Mouse (Mus musculus) retina, postnatal 7 days (tissue): ENCODE measurements around the gene Gm17359.

Source experiments
- DNase-seq: peaks from one replicate; pipeline ENCODE4 v3.0.0-alpha.2; 2012; ENCODE audit warnings: low read depth, low spot score

Gene Gm17359

DNA sequence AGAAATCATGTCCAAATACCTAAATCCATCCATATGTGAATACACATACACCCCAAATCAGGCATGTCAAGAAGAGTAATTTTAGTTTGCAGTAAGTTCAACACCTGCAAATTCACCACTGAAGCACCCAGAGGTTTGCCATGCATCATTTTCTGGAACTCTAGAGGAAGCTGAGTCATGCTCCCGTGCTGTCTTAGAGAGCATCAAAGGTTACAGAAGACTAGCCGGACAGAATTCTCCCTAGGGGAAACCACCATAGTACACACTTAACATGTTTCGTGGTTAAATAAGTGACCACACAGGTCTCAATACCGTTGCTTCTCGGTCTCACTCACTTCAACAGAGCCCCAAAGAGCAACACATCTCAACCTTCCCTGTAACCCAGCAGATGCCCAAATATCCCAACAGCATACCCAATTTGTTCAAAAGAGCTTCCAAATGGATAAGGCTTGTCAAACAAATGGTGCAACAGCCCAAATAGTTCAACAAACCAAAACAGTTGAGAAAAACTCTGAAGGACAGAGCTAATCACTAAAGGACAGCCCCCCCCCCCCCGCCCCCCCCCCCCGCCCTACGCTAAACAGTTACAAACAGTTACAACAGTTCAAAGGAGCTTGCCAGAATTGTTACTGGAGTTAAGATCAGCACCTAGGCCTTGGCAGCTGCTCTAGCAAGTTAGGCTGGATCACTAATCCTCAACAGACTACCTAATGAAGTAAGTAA lies at the start of gene Gm17359:
Gene Gm17359 (plus strand): TSS at position 618 of the 723 bp plus-strand sequence.
- DNase-seq: no peak

DNA sequence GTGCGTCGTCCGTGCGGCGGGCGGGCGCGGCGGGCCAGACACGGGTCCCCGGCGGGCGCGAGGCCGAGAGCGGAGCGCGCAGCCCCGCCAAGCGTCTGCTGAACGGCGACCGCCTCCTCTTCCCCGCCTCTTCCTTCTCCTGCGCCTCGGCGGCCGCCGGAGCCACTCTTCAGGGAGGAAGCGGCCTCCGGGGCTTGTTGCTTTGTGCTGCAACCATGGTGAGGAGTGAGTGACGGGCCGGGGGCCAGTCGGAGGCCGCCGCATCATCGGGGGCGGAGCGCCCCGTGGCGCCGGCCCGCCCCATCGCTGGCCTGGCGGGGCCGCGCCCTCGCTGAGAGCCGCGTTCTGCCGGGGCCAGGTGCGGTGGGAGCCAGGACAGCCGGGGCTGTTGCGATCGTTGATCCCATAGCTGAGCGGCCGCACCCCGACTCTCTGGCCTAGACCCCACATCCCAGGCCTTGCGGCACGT lies 49.3 kb upstream of the Gm17359 start:
- DNase-seq: peak; percentile 77

DNA sequence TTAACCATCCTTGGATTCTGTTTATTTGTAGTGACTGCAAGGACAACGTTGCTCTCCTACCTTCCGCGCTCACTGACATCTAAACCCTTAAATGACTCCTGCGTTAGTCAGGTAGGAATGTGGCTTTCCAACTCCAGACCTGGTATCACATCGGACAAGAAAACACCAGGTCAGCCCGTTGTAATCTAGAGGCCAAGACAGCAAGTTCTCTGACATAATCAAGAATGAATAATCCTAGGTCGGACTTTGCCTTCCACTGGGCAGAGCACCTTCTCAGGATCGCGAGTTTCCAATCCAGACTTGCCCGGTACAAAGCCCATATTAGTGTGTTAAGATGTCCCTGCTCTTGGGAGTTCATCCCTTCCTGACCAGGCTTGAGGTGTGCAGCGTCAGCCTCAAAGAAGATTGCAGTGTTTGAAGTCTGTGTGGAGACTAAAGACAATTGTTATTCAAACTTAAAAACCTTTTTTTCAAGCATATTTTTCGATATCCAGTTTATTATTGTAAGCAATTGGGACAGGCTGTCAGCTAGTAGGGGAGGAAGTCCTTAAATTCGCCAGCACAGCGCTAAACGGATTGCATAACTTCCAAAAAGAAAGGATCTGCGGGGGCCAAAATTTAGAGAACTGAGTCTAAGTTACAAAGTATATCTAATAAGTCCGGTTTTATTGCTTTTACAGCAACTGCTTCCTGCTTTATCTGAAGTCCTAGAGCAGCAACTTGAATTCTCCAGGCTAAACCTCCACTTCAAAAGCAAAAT lies 48.6 kb upstream of the Gm17359 start:
- no peak for DNase-seq

DNA sequence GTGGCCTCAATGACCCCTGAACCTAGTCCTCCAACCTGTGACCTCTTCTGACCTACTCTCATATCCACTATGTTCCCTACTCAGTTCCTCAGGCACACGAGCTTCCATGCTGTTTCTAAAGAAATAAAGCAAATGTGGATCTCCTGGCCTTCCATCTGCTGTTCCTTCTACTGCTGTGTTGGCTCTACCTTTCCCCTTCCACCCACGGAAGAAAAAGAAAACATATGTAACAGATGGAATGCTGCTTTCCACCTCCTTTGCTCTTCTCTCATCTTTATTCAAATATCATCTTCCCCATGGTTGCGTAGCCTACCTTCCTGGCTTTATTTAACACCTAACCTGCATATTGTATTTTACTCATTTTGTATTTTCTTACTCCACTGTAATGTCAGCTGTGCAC lies 47.4 kb upstream of the Gm17359 start:
- DNase-seq: no peak

DNA sequence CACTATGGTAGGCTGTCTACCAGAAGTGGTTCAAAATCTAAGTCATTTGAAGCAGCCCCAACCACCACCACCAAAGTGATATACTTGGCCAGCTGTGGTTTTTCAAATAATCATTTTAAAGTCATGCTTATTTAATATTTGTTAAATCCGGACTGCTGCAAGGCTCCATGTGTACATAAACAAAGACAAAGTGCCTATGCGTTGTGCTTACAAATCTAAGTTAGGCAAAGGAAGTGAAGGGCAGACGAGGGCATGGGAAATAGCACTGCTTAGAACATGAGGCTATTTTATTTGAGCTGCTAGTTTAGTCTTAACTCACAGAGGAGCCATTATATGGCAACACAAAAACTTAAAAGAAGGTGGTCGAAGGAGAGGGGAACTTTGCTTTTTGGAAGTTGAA lies 43.4 kb upstream of the Gm17359 start:
- DNase-seq: no peak

DNA sequence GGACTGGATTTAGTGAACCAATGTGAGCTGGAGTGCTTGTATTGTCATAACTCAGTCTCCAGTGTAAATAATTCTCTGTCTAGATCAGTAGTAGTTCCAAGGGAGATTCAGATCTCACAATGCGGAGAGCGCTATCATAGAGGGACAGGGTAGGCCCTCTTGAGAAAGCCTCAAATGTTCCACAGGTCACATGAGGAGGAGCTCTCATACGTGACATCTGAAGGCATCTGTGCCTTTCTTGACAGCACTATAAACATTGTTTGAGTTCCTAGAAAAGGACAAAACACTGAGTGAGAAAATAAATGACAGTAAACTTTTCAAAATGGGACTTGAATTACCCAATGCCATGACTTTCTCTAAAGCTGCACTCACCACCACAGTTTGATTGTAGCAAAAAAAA lies 41.8 kb upstream of the Gm17359 start:
- DNase-seq: no peak

DNA sequence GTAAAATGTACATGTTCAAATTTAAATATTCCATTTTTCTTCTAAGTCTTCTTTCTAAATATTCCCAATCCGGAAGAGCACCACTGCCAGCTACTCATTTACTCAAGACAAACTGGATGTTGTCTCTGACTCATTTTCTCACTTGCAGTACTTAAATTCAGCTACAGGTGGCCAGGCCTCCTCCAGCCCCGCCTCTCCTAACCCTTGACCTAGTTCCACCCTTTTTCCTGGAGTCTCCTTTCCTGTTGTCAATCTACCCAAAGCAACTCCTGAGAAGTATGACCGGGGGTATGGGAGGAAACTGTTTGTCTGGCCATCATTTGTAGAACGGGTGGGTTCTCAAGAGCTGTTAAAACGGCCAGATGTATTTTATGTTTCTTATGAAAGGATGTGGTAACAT lies 40.4 kb upstream of the Gm17359 start:
- DNase-seq: no peak

DNA sequence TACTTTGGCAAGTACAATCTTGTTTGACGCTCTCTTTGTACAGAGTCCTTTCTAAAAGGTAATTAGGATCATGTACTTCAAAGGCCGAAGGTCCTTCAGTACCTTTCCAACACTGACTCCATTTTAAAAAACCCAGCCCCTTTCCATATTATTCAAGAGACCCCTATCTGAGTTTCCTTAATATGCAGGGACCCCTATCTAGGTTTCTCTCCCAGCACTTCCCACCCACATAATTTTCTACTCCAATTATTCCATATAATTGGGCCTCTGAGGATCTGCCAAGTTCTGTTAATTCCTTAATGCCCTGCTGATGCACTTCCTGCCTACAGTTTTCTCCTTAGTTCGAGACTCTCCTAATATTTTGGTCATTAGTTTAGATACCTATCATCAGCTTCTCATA lies 39.9 kb upstream of the Gm17359 start:
- no peak for DNase-seq

DNA sequence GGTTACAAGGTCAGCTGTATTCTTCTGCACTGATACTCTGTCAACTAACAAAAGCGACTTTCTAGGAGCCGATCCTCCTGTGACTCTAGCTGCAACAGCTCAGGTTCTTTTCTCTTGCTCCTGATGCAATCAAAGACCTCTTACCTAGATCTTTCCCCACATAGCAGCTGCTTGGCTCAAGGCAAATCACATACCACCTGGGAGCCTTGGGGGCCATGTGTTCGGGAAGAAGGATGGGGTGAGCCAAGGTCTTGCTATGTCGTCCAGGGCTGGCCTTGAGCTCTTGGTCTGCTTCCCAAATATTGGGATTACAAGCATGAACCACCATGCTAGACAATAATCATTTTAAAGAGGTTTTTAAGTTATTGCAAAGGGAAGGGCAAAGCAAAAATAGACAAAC lies 39.2 kb upstream of the Gm17359 start:
- no peak for DNase-seq

DNA sequence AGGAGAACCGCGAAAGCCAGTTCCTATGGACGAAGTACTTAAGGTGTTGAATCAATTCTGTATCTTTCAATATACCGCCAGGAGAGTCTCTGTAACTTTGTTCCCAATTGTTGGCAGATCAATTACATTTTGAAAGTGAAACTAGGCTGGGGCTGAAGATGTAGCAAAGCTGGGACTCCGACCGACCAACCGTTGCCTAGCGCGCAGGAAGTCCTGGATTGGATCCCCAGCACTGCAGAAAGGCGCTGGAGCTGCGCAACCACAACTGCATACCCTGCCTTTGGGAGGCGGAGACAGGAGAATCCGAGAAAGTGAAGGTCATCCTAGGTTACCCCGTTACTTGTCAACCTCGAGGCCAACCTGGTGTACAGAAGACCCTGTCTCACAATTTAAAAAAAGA lies 37.1 kb upstream of the Gm17359 start:
- DNase-seq: no peak

DNA sequence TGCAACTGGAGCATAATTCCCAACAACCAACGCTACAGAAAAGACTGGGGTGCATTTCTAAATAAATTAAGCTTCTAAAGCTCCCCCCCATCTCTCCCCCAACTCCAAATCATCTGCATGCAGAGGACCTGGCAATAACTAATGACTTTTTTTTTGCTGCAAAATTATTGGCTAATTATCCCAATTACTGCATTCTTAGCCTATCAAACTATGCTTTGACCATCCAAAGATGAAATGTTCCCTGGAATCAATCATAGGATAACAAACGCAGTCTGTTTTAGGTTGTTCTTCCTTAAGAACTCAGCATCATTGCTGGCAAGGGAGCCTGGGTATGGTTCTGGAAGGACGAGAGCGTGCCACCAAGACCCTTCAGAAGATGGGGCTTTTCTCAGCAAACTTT lies 27.9 kb upstream of the Gm17359 start:
- no peak for DNase-seq

DNA sequence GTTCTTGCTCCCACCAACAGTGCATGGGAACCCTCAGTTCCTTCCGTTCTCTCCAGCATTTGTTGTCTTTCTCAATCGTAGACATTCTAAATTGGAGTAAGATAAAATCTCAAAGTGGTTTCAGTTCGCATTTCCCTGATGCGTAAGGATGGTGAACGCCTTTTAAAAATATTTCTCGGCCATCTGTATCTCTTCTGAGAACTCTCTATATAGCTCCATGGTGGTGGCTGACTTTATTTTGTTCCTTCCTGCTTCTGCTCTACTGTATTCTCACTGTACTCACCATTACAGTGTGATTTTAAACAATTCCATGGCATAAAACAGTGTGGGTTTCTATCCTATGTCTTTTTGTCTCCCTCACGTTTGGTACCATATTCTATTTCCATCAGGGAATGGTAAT lies 26.3 kb upstream of the Gm17359 start:
- no peak for DNase-seq

DNA sequence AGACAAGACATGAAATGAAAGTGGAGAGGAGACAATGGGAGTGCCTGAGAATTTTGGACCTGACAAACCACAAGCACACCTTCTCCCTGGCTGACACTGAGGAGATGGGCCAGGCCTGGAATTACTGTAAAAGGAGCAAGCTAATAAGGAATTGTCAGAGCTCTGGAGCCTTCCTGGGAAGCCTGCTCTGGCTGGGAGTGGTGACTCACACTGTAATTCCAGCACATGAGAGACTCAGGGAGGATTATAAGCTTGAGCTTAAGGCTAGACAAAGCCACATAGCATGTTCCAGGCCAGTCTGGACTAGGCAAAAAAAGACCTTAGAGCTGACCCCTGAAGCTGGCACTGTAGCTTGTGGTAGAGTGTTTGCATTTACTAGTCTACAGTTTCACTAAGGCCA lies 24.6 kb upstream of the Gm17359 start:
- DNase-seq: no peak

DNA sequence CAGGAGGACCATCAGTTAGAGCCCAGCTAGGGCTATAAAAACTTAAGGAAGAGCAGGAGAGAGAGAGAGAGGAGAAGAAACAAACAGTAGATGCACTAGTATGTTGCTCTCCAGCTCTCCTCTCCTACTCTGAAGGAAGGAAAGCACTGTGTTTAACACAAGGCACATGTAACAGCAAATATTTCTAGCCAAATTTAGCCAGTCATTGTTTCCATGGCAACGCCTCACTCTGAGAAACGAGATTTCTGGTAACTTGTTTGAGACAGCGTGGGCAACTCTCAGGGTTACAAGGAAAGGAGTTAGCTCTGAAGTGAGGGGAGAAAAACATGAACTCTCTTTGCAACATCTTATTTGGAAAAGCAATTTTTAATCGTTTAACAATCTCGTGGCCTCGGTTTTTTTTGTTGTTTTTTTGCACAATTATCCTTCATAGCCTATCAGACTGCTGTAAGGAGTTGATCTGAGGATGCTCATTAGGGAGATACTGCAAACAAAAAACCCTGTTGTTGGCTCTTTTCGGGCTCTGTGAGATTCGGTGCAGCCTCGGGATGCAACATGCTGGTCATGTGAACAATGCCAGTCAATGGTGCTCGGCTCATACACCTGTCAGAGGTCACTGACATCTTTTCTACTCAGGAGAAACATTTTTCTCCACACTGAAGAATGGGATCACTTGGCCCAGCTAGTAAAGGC lies 22.3 kb upstream of the Gm17359 start:
- DNase-seq: no peak

DNA sequence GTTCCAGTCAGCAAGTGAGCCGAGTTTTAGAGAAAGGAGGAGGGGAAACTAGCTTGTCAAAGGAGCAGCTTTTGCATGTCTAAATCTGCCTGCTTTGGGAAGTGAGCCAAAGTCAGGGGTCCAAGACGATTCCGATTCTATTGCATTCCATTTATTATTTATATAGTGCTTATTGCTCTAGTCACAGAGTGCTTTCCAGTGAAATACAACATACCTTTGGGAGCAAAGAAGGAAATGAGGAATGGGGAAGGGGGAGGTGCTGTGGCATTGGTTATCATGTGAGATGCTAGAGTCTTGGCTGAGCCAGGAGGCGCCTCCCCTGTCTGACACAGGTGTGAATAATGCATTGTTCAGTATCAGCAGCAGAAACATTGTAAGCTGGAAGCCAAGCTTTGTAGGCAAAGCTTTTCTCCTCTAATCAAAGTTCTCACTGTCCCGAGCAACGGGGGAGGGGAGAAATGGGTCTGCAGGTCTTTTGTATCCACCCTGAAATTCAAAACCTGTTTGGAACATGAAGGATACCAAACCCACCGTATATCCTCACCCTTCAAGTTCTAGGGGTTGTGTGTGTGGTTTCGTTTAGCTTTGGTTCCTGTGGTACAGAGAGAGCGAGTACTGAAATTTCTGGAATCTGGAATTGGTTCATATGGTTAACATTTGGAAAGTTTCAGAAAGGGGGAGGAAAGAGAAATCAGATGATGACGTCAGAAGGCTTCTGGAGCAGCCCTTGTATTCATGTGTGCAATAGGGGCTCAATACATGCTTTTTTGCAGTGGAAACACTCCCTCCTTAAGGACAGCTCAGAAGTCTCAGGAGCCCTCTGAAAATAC lies 11.5 kb upstream of the Gm17359 start:
- DNase-seq: no peak

DNA sequence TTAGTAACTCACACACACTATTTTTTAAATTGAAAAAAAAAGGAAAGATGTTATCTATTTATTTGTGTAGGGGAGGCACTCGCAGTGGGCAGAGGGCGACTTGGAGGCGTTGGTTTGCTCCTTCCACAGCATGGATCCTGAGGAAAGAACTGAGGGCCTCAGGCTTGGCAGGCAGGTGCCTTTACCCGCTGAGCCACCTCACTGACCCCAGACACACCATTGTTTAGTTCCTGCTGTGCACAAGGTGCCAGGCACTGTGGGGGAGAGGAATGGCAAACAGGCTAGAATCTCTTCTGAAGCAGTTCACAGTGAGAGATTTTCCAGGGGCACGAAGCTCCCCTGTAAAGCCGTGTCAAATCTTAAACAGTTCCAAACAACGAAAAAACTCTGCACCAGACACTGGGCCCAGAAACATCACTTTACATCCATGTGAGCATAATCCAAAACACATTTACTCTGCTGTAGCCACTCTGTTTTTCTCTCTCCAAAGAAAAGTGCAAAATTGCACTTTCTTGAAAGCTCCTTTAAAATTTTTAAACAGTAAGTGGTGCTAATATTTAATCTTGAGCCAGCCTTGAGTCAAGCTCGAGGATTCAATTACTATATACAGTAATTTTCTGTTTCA lies 6.7 kb upstream of the Gm17359 start:
- no peak for DNase-seq

DNA sequence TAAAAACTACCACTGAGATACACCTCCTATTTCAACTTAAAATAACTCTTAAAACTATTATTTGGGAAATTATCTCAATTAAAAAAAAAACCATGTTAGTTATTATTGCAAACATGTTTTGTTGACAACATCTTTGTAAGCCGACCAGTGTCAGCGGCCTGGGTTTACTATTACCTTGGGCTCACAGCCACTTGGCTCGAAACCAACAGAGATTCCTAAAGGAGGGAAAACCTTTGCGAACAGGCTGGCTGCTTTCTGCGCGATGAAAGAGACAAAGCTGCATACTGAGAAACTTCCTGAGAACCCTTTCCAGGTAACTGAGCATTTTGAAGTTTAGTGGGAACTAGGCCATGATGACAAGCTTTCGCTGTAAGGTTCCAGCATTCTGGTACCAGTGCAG lies 3.4 kb upstream of the Gm17359 start:
- DNase-seq: no peak

DNA sequence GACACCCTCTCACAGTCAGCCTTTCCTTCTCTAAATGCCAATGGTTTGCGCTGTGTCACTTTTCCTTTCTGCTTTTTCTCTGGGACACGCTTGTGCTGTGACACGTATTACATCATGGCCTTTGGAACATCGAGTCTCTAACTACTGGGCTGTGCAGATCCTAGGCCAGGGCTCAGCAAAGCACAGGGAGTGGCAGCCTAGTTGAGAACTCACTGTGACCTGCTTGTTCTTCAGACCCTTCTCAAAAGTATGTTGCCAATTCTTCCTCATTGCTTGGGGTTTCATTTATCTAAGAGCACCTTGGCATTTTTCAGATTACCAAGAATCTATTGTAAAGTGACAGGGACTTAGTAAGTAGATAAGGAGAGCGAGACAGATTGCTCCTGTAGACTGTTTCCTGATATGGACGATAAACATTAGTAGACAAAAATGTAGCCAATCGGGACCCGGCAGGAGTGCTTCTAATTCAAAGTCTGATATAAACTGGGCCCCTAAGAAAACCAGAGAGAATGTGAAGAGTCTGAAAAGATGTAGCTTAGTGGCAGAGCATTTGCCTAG lies 2.7 kb upstream of the Gm17359 start:
- DNase-seq: no peak

DNA sequence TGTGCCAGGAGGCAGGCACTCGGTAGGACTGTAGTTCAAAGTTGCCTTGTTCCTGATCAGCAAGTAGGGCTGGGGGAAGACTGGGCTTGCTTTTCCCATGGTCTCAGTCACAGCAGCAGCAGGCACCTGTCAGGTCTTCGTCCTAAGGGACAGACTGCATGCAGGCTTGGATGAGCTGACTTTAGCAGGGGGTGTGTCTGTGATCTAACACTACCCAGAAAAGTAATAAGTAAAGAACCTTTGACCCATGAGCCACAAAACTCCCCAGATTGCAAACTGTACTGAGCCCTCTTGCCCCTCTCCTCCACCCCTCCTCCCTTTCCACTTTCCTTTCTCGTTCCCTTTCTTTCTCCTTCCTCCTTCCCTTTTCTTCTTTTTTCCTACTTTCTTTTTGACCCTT lies 4.3 kb downstream of the Gm17359 start:
- DNase-seq: no peak

DNA sequence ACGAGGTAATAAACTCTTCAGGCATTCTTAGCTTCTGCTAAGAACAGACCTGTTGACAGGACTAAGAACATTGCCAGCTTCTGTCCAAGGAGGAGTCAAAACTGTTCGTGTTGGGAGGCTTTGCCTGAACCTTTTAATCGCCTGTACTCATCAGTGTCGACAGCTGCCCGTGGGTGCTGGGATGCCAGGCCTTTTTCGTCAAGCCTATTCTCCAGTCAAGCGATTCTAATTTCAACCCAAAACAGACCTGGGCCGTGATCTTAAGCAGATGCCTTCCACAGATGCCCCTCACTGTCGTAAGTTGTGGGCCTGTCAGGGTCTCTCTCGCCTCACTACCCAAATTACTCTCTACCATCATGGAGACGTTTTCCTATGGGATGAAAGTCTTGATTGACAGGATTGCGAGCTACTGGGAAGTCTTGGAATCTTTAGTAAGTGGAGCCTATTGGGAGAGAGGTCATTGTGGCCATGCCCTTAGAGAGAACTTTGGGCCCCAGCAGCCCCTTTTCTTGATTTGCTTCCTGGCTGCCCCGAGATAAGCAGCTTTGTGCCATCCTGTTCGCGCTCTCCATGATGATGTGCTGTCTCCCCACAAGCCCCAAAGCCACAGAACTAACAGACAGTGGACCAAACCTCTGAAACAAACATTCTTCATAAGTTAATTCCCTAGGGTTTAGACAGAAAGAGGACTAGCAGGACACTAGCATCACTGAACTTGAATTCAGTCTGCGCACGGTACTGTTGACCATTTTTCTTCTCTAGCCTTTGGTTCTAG lies 6.7 kb downstream of the Gm17359 start:
- DNase-seq: no peak
